In genomic region chr2:73592231-73593100, GRCm38 (mm10) we compare ENCODE assay signal across 9 mouse cellular contexts. TPM values are rescaled to one million over a fixed set of nuclear protein-coding genes. Genes with fewer than 3 reads are reported as not detected.
A peak's percentile ranks its signal among the peaks of the same experiment; 100 is the strongest.
DNase-seq lines count a peak whose midpoint lies in the region; ATAC-seq lines count a peak whose summit lies in the region.
"Had no signal": no experiment of that assay in that cellular context is flagged by ENCODE, and none has a peak within 500 bp of the region (broad histone marks: within the 10 kb centered on the region; RNA-seq: fewer than 3 reads in every experiment).

No protein-coding gene starts in this region.

- H3K36me3 ChIP-seq in intestine, embryonic 16.5 days (ENCODE audit: control insufficient read depth, insufficient read depth, low read length) = no peaks in the 10 kb centered on the region
- H3K36me3 ChIP-seq in limb, embryonic 15.5 days = no peaks in the 10 kb centered on the region
- H3K36me3 ChIP-seq in hindbrain, embryonic 10.5 days = no peaks in the 10 kb centered on the region
- no peaks in the 10 kb centered on the region for H3K36me3 ChIP-seq in liver, embryonic 12.5 days

- 57% methylated on average over 14 of the region's 14 CpGs for WGBS in intestine, embryonic 16.5 days
- WGBS in limb, embryonic 15.5 days = 55% methylated on average over 14 of the region's 14 CpGs
- 80% methylated on average over 14 of the region's 14 CpGs for WGBS in hindbrain, embryonic 10.5 days
- WGBS in liver, embryonic 12.5 days (ENCODE audit: insufficient replicate concordance) = 56% methylated on average over 14 of the region's 14 CpGs

- peaks cover 24% of the 10 kb centered on the region for H3K4me1 ChIP-seq in intestine, embryonic 16.5 days (ENCODE audit: control insufficient read depth, insufficient read depth, low read length)
- peaks cover 51% of the 10 kb centered on the region for H3K4me1 ChIP-seq in limb, embryonic 15.5 days
- peaks cover 52% of the 10 kb centered on the region for H3K4me1 ChIP-seq in hindbrain, embryonic 10.5 days (replicated peaks)
- H3K4me1 ChIP-seq in liver, embryonic 12.5 days = peaks cover 15% of the 10 kb centered on the region

- H3K27me3 ChIP-seq in intestine, embryonic 16.5 days (replicated peaks; ENCODE audit: control insufficient read depth, insufficient read depth, low read length) = no peaks in the 10 kb centered on the region
- no peaks in the 10 kb centered on the region for H3K27me3 ChIP-seq in limb, embryonic 15.5 days
- no peaks in the 10 kb centered on the region; the same call in 1 of the 2 replicates for H3K27me3 ChIP-seq in hindbrain, embryonic 10.5 days (ENCODE audit: insufficient read depth, poor library complexity, severe bottlenecking)
- peaks cover 6% of the 10 kb centered on the region; the same call in 1 of the 2 replicates for H3K27me3 ChIP-seq in liver, embryonic 12.5 days (replicated peaks)

- H3K27ac ChIP-seq in intestine, embryonic 16.5 days (ENCODE audit: low read length) = peak overlapping the region; percentile 69
- H3K27ac ChIP-seq in limb, embryonic 15.5 days = peak overlapping the region; percentile 40; the same call in 1 of the 2 replicates
- no peak overlapping the region for H3K27ac ChIP-seq in hindbrain, embryonic 10.5 days
- no peak overlapping the region for H3K27ac ChIP-seq in liver, embryonic 12.5 days

- H3K9ac ChIP-seq in intestine, embryonic 16.5 days (ENCODE audit: low read depth, low read length) = no peak overlapping the region
- no peak overlapping the region for H3K9ac ChIP-seq in limb, embryonic 15.5 days
- H3K9ac ChIP-seq in liver, embryonic 12.5 days = no peak overlapping the region

- no peak overlapping the region for H3K4me3 ChIP-seq in intestine, embryonic 16.5 days (ENCODE audit: low read length)
- no peak overlapping the region for H3K4me3 ChIP-seq in limb, embryonic 15.5 days
- H3K4me3 ChIP-seq in hindbrain, embryonic 10.5 days = no peak overlapping the region
- H3K4me3 ChIP-seq in liver, embryonic 12.5 days = no peak overlapping the region
- H3K4me3 ChIP-seq: erythroblast, embryonic 14.5 days had no signal

- peak overlapping the region; percentile 9; the same call in 1 of the 2 replicates for H3K4me2 ChIP-seq in intestine, embryonic 16.5 days (ENCODE audit: low read depth, low read length)
- no peak overlapping the region for H3K4me2 ChIP-seq in limb, embryonic 15.5 days
- H3K4me2 ChIP-seq in liver, embryonic 12.5 days = no peak overlapping the region

- DNase-seq in frontal cortex, postnatal 25 days (ENCODE audit: low spot score in 2 of 2) = no peak
- DNase-seq in gastrocnemius, adult 8-10 months (ENCODE audit: low spot score in 2 of 2) = peak; percentile 33 to 51
- DNase-seq in urinary bladder, postnatal 36 days (ENCODE audit: low spot score in 2 of 2) = peak; percentile 55 to 59
- no peak for DNase-seq in hindbrain, embryonic 10.5 days (ENCODE audit: low spot score)

- no peaks in the 10 kb centered on the region for H3K9me3 ChIP-seq in intestine, embryonic 16.5 days (ENCODE audit: control insufficient read depth, low read length)
- no peaks in the 10 kb centered on the region for H3K9me3 ChIP-seq in limb, embryonic 15.5 days
- H3K9me3 ChIP-seq in hindbrain, embryonic 10.5 days = no peaks in the 10 kb centered on the region
- no peaks in the 10 kb centered on the region for H3K9me3 ChIP-seq in liver, embryonic 12.5 days (replicated peaks)

- ATAC-seq in frontal cortex, adult (ENCODE audit: low TSS enrichment) = peak; percentile 26
- peak; percentile 58 for ATAC-seq in intestine, embryonic 16.5 days
- no peak for ATAC-seq in limb, embryonic 15.5 days (ENCODE audit: insufficient number of reproducible peaks, low FRiP score, low TSS enrichment, low read depth)
- ATAC-seq in liver, embryonic 12.5 days = no peak

RNA-seq across cellular contexts. Expression of gene Chrna1, which starts 12.3 kb away (rescaled TPM):
- 1 to 10 TPM; 4.8 to 5.3 (median 5.2) TPM for total RNA-seq in gastrocnemius, adult 8-10 months (2022)
- 0.10 TPM in 2 replicates for polyA plus RNA-seq in intestine, embryonic 16.5 days (2015; fragmentation: Nextera tagmentation; extraction: Ambion mirVana)
- 10.8 and 24.1 TPM in 2 replicates for polyA plus RNA-seq in limb, embryonic 15.5 days (2015; fragmentation: Nextera tagmentation; extraction: Ambion mirVana)
- polyA plus RNA-seq in hindbrain, embryonic 10.5 days (2016; fragmentation: Nextera tagmentation; extraction: Ambion mirVana) = 0.69 and 1.00 TPM in 2 replicates
- 0.29 and 0.50 TPM in 2 replicates for polyA plus RNA-seq in liver, embryonic 12.5 days (2016; fragmentation: Nextera tagmentation; extraction: Ambion mirVana)
- polyA plus RNA-seq: erythroblast, embryonic 14.5 days had no signal

Comparison
In these comparisons a context has a peak if more than half of its experiments do, and no peak if none do; other contexts are left out.
1. ATAC-seq: peak in frontal cortex, adult (single experiment) and intestine, embryonic 16.5 days (single experiment); none in limb, embryonic 15.5 days (single experiment) and liver, embryonic 12.5 days (single experiment).
2. DNase-seq: peak in gastrocnemius, adult 8-10 months (2 of 2) and urinary bladder, postnatal 36 days (2 of 2); none in frontal cortex, postnatal 25 days (0 of 2) and hindbrain, embryonic 10.5 days (single experiment).
3. H3K27ac ChIP-seq: peak in intestine, embryonic 16.5 days (single experiment) and limb, embryonic 15.5 days (single experiment); none in hindbrain, embryonic 10.5 days (single experiment) and liver, embryonic 12.5 days (single experiment).